Mouse (Mus musculus) B cell, adult 67 days (primary cell): ENCODE results near the gene Rfesd. TPM values are rescaled to one million over a fixed set of nuclear protein-coding genes. Genes with fewer than 3 reads are reported as not detected.

Experiments used
- total RNA-seq, 2 experiments: library from RNA; stranded (reverse); gene quantifications; 4 replicates each; pipeline ENCODE4 v1.2.4; 2023

Gene Rfesd
- total RNA-seq: 10 to 100 TPM; 10.0 to 17.2 TPM

DNA sequence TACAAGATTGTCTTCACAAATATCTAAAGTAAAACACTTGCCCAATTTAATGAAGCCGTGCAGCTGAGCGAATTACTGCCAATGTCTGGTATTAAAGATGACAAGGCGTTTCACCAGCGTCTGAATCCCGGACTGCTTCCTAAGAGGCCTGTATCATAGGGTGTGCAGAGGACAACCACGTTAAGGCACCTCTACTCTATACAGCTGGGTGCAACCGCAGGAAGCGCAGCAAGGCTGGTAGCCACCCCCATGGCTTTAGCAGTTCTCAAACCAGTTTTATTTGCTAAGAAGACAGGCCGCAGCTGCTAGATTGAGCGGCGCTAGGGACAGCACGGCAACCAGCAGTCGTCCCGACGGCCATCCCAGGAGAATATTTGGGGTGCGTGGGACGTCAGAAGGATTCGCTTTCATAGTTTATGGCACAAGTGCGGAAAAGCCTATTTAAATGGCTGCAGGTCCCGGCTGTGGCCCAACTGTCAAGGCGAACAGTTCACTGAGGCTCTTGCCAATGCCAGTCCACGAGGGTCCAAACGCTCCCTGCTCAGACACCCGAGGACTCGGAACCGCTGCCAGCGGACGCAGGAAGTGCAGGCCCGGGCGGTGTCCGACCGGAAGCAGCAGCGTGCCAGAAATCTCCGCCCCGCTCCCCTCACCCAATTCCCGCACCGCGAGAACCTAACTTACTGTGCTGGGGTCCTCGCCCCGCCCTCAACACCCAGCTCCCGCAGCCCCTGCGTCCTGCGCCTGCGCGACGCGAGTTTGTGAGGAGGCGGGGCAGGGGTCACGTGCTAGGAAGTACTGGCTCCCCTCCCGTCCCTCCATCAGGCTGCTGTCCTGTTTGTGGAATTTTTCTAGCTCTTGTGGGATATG lies at the start of gene Rfesd:
TSS of gene Rfesd (minus strand) at position 746 of the 870 bp plus-strand sequence.

DNA sequence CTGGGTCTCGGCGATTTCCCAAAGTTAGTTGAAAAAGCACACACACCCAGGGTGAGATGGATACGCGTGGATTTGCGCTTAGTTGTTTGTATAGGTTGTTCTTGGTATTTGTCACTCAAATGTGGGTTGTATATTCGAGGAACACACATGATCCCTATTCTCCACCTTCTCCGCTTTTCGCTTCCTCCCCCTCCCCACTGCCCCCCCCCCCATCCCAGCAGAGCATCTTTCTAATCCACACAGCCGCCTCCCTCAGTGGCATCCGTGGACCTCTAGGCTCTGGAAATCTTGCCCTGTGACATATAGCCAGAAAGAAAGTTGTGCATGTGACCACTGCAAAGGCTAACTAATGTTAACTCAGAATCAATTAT lies 38.4 kb upstream of the Rfesd start, which contains the start of gene Gpr150:
TSS of gene Gpr150 (minus strand) at position 101 of the 371 bp plus-strand sequence.

DNA sequence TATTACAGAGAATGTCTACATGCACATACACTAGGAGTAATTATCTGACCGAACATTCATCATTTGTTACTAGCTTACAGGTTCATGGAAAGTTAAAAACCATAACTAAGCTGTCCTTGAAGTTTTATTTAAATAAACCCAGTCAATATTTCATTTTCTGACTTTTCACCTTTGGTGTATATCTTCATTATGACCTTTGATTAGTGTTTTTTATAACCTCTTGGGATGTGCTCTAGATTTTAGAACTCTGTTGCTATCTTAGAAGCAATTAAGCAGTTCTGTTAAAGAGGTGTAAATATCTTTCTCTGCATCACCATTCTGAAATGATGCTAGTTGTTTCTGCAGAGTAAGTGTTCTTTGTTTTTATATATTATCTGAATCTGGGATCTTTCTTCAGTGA lies 51.7 kb downstream of the Rfesd start, which contains the start of gene Spata9:
TSS of gene Spata9 (plus strand) at position 301 of the 400 bp plus-strand sequence.

Other genes starting within 250 kb of the Rfesd start
- 10 to 100 TPM; 11.1 to 15.2 TPM for gene Glrx, start 178.9 kb downstream of the Rfesd start, total RNA-seq
- under 1 TPM in 1 of 2 experiments, not detected in 1; 0.58 TPM for gene Rhobtb3, start 74.8 kb downstream of the Rfesd start, total RNA-seq
- gene Spata9, start 51.6 kb downstream of the Rfesd start, total RNA-seq: not detected
- not detected for gene Gpr150, start 38.3 kb upstream of the Rfesd start, total RNA-seq
- gene Arsk, start 79.9 kb upstream of the Rfesd start, total RNA-seq: 10 to 100 TPM; 11.9 to 16.5 TPM
- 10 to 100 TPM; 26.9 to 33.7 TPM for gene Ttc37, start 80.0 kb upstream of the Rfesd start, total RNA-seq